Mouse (Mus musculus): ENCODE results near the gene Pla2g4e. TPM values are rescaled to one million over a fixed set of nuclear protein-coding genes. Genes with fewer than 3 reads are reported as not detected.

Pla2g4e gene
- polyA plus RNA-seq, 1 experiment: not detected

DNA sequence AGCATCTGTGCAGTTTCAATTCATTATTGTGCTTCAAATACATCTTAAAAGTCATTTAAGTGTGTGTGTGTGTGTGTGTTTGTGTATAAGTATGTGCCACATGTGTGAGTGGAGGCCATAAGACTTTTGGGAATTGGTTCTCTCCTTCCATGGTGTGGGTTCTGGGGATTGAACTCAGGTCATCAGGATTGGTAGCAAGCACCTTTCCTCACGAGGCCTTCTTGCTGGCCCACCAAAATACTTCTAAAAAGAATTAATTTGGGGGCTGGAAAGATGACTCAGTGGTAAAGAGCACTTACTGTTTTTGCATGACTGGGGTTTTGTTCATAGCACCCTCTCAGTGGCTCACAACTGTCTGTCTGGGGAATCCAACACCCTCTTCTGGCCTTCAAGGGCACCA, 103.5 kb downstream of the Pla2g4e start:
- H3K27me3 ChIP-seq (ENCODE audit: control insufficient read depth): no peaks in the 10 kb centered on the region
- no peak for TF ChIP-seq GATA1 (IDR thresholded peaks at IDR 0.05; ENCODE audit: low read length)
- TF ChIP-seq TAL1 (IDR thresholded peaks at IDR 0.05; ENCODE audit: low read length): no peak
- H3K36me3 ChIP-seq (ENCODE audit: control insufficient read depth): peaks cover 6% of the 10 kb centered on the region
- no peaks in the 10 kb centered on the region for H3K9me3 ChIP-seq (ENCODE audit: control insufficient read depth, low read length)
- no peak overlapping the region for H3K4me3 ChIP-seq (replicated peaks)
- H3K4me1 ChIP-seq (ENCODE audit: control insufficient read depth): no peaks in the 10 kb centered on the region

DNA sequence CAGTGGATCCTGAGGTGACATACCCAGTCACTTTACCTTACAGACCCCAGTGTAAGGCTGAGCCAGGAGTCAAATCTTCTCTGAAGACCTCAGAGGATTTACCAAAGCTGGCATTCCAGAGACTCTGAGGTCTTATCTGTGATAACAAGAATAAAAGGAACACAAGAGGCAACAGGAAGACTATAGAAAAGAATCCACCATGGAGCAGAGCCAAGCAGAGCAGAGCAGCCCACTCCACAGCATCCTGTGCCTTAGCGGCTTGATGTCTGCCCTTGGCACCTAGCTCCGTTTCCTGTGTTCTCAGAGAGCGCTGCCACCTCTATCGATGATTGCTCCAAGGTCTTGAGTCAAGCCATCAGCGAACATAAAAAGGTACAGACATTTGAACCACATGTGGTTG, 104.8 kb downstream of the Pla2g4e start:
- TF ChIP-seq GATA1 (IDR thresholded peaks at IDR 0.05; ENCODE audit: low read length): no peak
- no peak for TF ChIP-seq TAL1 (IDR thresholded peaks at IDR 0.05; ENCODE audit: low read length)
- H3K4me1 ChIP-seq (ENCODE audit: control insufficient read depth): no peaks in the 10 kb centered on the region

DNA sequence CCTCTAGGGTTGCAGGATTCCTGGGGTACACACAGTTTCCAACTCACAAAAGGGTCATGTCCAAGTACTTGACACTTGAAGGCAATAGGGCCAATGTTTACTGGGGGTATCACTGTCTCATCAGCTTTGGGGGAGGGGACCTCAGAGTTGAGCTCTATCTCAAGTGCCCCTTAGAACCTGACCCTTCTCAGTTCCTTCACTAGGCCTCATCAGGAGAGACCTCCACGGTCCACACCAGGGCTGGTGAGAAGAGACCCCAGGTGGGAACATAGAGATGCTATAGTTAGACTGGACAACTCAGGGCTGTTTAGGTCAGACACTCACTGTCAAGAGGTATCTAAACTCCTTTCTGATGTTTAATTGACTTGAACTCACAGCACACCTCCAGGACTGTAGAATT, 106.0 kb downstream of the Pla2g4e start:
- H3K4me1 ChIP-seq (ENCODE audit: control insufficient read depth): no peaks in the 10 kb centered on the region
- no peak for TF ChIP-seq TAL1 (IDR thresholded peaks at IDR 0.05; ENCODE audit: low read length)
- no peak for TF ChIP-seq GATA1 (IDR thresholded peaks at IDR 0.05; ENCODE audit: low read length)

More for the DNA sequence above, 104.8 kb downstream of the Pla2g4e start:
- Histone ChIP-seq H3K9me3 (ENCODE audit: control insufficient read depth, low read length) (no peaks in the 10 kb centered on the region), H3K27me3 (ENCODE audit: control insufficient read depth) (no peaks in the 10 kb centered on the region), H3K4me3 (replicated peaks) (no peak overlapping the region), H3K36me3 (ENCODE audit: control insufficient read depth) (peaks cover 12% of the 10 kb centered on the region)

DNA sequence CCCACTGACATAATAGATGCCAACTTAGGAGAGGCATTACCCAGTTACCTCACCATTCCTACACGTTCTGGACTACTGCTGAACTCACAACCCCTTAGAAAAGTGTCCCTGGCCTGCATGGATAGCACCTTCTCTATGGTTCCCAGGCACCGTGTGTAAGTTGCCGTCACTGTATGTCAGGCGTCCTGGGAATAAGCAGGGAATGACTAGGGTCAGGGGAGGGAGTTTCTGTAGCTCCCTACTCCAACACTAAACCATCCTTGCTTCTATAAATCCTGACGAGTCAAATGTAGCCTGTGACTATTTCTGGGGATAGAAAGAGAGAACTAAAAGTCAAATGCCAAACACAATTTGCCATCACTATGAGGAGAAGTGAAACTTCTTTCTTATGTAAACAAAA, 107.9 kb downstream of the Pla2g4e start:
- H3K36me3 ChIP-seq (ENCODE audit: control insufficient read depth): peaks cover 27% of the 10 kb centered on the region
- H3K27me3 ChIP-seq (ENCODE audit: control insufficient read depth): no peaks in the 10 kb centered on the region
- H3K9me3 ChIP-seq (ENCODE audit: control insufficient read depth, low read length): no peaks in the 10 kb centered on the region
- TF ChIP-seq TAL1 (IDR thresholded peaks at IDR 0.05; ENCODE audit: low read length) (no peak), GATA1 (IDR thresholded peaks at IDR 0.05; ENCODE audit: low read length) (no peak)
- no peak overlapping the region for H3K4me3 ChIP-seq (replicated peaks)
- H3K4me1 ChIP-seq (ENCODE audit: control insufficient read depth): no peaks in the 10 kb centered on the region

More for the DNA sequence above, 106.0 kb downstream of the Pla2g4e start:
- H3K9me3 ChIP-seq (ENCODE audit: control insufficient read depth, low read length): no peaks in the 10 kb centered on the region
- no peaks in the 10 kb centered on the region for H3K27me3 ChIP-seq (ENCODE audit: control insufficient read depth)
- H3K36me3 ChIP-seq (ENCODE audit: control insufficient read depth): peaks cover 18% of the 10 kb centered on the region
- H3K4me3 ChIP-seq (replicated peaks): no peak overlapping the region

DNA sequence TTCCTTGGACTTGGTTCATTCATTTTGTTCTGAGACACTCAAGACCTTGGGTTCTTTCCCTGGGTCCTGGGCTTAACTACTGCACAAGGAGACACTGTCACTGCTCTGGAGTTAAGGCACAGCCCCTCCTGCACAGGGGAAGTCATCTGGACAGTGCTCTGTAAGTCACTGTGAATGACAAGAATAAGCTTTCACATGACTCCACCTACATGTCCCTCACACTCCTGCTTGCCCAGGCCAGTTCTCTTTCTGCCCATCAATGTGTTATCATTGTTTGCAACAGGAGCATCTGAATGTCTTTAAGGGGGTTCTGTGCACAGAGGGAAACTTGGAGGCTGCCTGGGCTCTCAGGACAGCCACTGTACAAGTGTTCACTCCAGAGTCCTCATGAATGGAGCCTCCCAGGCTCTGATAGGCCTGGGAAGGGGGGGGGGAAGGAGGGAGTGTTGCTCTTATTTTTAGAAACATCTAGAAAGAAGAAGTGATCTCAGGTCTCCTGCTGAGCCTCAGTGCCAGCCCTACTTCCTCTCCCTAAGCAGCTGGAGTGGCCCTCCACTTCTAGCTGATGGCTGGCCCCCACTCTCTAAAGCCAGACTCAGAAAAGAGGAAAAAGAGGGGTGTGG, 110.6 kb downstream of the Pla2g4e start:
- Histone ChIP-seq H3K4me1 (ENCODE audit: control insufficient read depth) (no peaks in the 10 kb centered on the region), H3K36me3 (ENCODE audit: control insufficient read depth) (peaks cover 23% of the 10 kb centered on the region), H3K27me3 (ENCODE audit: control insufficient read depth) (no peaks in the 10 kb centered on the region), H3K9me3 (ENCODE audit: control insufficient read depth, low read length) (no peaks in the 10 kb centered on the region), H3K4me3 (replicated peaks) (no peak overlapping the region)
- TF ChIP-seq TAL1 (IDR thresholded peaks at IDR 0.05; ENCODE audit: low read length) (no peak), GATA1 (IDR thresholded peaks at IDR 0.05; ENCODE audit: low read length) (no peak)

DNA sequence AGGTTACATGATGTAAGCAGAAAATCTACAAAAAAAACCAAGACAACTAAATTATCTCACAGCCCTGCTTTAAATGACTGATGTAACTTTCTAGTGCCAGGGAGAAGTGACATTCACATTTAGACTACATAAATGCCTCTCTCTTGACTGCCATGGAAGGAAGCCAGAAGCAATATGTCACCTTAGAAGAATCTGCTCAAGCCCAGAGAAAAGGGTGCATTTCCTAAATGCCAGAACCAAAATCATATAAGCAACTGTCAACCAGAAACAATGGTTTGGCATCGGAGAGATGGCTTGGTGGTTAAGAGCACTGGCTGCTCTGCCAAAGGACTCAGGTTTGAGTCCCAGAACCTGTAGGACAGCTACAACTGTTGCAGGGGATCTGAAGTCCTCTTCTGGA, 113.3 kb downstream of the Pla2g4e start:
- Histone ChIP-seq H3K27me3 (ENCODE audit: control insufficient read depth) (no peaks in the 10 kb centered on the region), H3K36me3 (ENCODE audit: control insufficient read depth) (peaks cover 27% of the 10 kb centered on the region), H3K4me3 (replicated peaks) (no peak overlapping the region), H3K9me3 (ENCODE audit: control insufficient read depth, low read length) (no peaks in the 10 kb centered on the region), H3K4me1 (ENCODE audit: control insufficient read depth) (no peaks in the 10 kb centered on the region)
- TF ChIP-seq TAL1 (IDR thresholded peaks at IDR 0.05; ENCODE audit: low read length) (no peak), GATA1 (IDR thresholded peaks at IDR 0.05; ENCODE audit: low read length) (no peak)

- TF ChIP-seq TAL1 (IDR thresholded peaks at IDR 0.05; ENCODE audit: low read length): no peak
- TF ChIP-seq GATA1 (IDR thresholded peaks at IDR 0.05; ENCODE audit: low read length): no peak
- Histone ChIP-seq H3K4me3 (replicated peaks) (no peak overlapping the region), H3K9me3 (ENCODE audit: control insufficient read depth, low read length) (no peaks in the 10 kb centered on the region), H3K4me1 (ENCODE audit: control insufficient read depth) (no peaks in the 10 kb centered on the region), H3K36me3 (ENCODE audit: control insufficient read depth) (peaks cover 29% of the 10 kb centered on the region), H3K27me3 (ENCODE audit: control insufficient read depth) (no peaks in the 10 kb centered on the region)
These were observed 115.8 kb downstream of the Pla2g4e start for GRCm38 (mm10) chr2:120129252-120129908.

DNA sequence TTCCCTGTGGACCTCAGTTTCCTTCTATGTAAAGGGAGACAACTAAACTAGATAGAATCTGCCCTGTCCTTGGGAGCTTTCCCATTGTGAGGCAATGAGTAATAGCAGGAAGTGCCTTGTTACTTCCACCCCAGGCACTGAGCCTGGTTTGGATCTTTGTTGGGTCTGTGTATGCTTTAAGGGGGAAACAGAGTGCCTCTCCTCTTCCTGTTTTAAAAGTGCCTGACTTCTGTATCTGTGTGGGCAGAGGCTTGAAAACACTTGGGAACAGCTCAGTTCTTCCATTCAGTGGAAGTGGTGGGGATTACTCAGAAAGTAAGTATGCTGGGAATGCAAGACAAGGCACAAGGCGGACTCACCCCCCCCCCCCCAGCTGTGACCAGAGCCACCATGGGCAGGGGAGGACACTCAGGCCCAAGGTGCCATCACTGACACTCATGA, 116.5 kb downstream of the Pla2g4e start:
- H3K4me1 ChIP-seq (ENCODE audit: control insufficient read depth): no peaks in the 10 kb centered on the region
- peaks cover 29% of the 10 kb centered on the region for H3K36me3 ChIP-seq (ENCODE audit: control insufficient read depth)
- H3K27me3 ChIP-seq (ENCODE audit: control insufficient read depth): no peaks in the 10 kb centered on the region
- TF ChIP-seq TAL1 (IDR thresholded peaks at IDR 0.05; ENCODE audit: low read length) (no peak), GATA1 (IDR thresholded peaks at IDR 0.05; ENCODE audit: low read length) (no peak)
- no peaks in the 10 kb centered on the region for H3K9me3 ChIP-seq (ENCODE audit: control insufficient read depth, low read length)
- no peak overlapping the region for H3K4me3 ChIP-seq (replicated peaks)

DNA sequence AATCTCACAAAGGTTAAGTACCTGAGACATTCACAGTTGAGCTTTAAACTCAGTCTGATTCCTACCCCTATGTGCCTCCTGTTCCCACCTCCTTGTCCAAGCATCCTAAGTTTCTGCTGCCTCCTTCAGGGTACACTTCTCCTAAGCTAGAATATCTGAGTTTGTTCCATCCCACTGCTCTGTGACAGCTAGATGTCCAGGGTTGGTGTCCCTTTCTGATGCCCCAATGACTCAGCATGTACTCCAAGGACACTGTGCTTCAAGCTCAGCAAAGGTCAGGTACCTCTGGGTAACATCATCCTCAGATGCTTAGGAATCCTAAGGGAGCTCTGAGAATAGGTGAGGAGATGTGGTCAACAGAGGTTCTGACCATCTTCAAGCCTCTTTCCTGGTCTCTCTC, 117.1 kb downstream of the Pla2g4e start:
- Histone ChIP-seq H3K27me3 (ENCODE audit: control insufficient read depth) (no peaks in the 10 kb centered on the region), H3K9me3 (ENCODE audit: control insufficient read depth, low read length) (no peaks in the 10 kb centered on the region), H3K4me3 (replicated peaks) (no peak overlapping the region), H3K36me3 (ENCODE audit: control insufficient read depth) (peaks cover 25% of the 10 kb centered on the region), H3K4me1 (ENCODE audit: control insufficient read depth) (no peaks in the 10 kb centered on the region)
- TF ChIP-seq GATA1 (IDR thresholded peaks at IDR 0.05; ENCODE audit: low read length) (no peak), TAL1 (IDR thresholded peaks at IDR 0.05; ENCODE audit: low read length) (no peak)

Measured in erythroblast, embryonic 14.5 days (primary cell).